Mouse (Mus musculus): Measurements from ENCODE around the gene Olfr898. TPM values are rescaled to one million over a fixed set of nuclear protein-coding genes. Genes with fewer than 3 reads are reported as not detected.

Gene Olfr898
- not detected for total RNA-seq (2021)

DNA sequence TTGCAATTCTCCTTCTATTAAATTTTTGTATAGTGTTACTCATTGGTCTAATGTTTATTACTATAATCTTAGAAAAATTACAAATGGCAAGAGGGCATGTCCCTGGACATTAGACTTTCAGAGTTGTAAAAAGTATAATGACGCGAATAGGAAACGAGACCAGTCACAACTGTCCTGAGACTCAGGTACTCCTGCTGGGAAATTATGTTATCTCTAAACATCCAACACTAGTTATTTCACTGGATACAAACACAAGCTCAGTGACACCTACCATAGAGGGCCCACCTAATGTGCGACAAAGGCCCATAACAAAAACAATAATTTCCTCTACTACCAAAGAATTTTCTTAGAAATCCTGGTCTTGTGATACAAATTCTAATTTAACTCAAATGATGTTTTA lies at the start of gene Olfr898:
Olfr898 (plus strand) TSS at position 301 of the 400 bp plus-strand sequence.
- no peak for DNase-seq (ENCODE audit: low spot score in 2 of 2)
- intact Hi-C loops (cut with DNase I) = no loop called here

DNA sequence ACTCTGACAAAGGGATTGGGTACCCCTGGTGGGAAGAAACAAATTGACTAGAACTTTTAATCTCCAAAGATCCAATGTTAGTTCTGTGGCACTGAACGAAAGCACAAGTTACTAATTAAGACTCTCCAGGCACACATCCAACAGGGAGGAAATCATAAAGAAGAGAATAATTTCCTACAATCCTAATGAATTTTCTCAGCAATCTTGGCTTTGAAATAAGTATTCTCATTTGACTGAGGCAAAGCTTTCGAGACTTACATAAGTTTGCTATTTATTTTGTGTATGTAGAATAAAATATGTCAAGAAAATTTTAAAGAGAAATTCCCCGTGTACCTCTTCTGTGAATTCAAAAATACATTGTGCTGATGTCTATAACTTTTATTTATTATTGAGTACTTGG lies 19.5 kb upstream of the Olfr898 start, which contains the start of gene Olfr25:
Olfr25 (plus strand) TSS at position 301 of the 400 bp plus-strand sequence.
- intact Hi-C loops (cut with DNase I) = no loop called here
- no peak for DNase-seq (ENCODE audit: low spot score in 2 of 2)

DNA sequence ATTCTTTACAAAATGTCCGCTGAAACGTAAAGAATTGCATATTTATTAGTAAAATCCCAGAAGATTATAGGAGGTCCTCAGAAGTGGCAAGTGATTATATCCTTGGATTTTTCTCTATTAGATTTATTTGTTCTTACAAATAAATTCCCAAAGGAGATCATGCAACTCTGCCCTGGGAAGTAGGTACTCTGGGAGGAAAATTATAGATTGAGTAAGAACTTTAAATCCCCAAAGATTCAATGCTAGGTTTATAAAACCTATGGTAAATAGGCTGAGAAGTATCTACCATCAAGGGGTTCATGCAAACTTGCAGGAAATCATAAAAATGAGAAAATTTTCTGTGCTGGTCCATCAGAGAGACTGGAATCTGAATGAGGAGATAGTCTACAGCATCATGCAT lies 18.4 kb downstream of the Olfr898 start, which contains the start of gene Olfr250:
Olfr250 (plus strand) TSS at position 301 of the 400 bp plus-strand sequence.
- intact Hi-C loops (cut with DNase I) = no loop called here

DNA sequence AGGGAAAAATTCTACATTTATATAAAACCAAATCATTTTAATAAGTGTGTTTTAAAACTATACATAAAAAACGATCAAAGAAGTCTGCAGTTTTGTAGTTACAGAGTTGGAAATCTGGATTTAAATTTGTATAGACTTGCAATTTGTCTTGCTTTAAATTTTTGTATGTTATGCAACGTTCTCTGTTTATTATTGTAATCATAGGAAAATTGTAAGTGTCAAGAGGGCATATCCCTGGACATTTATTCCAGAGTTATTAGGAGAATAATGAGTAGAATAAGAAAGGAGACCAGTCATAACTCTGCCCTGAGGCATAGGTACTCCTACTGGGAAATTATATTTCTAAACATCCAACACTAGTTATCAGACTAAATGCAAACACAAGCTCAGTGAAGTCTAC lies 28.6 kb downstream of the Olfr898 start, which contains the start of gene Olfr251:
Olfr251 (plus strand) TSS at position 301 of the 400 bp plus-strand sequence.
- intact Hi-C loops (cut with DNase I) = no loop called here
- no peak for DNase-seq (ENCODE audit: low spot score in 2 of 2)

More for the DNA sequence above, 18.4 kb downstream of the Olfr898 start, which contains the start of gene Olfr250:
- no peak for DNase-seq (ENCODE audit: low spot score in 2 of 2)

DNA sequence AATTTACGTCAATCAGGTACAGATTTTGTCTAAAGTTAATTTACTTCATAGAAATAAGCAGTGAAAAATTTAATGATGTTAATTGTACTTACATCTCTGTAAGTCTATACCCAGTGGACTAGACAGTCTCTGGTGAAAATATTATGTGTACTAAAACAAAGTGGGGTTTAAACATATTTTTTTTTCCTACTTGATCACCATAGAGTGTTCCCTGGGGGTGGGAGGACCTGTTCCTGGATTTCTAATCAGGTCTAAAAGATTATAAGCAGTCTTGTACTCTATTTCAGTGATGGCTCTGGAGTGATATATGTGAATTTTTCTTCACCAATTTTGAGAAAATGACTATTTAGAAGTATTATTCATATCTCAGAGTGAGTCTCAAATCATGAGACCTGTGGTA lies 53.2 kb downstream of the Olfr898 start, which contains the start of gene Olfr147:
Olfr147 (plus strand) TSS at position 301 of the 400 bp plus-strand sequence.
- no peak for DNase-seq (ENCODE audit: low spot score in 2 of 2)
- intact Hi-C loops (cut with DNase I) = no loop called here

Other genes starting within 250 kb of the Olfr898 start
- gene Olfr888, start 240.3 kb upstream of the Olfr898 start, total RNA-seq (2021) = not detected
- gene Olfr889, start 233.2 kb upstream of the Olfr898 start, total RNA-seq (2021) = not detected
- not detected for gene Olfr890, start 205.9 kb upstream of the Olfr898 start, total RNA-seq (2021)
- not detected for gene Olfr891, start 167.6 kb upstream of the Olfr898 start, total RNA-seq (2021)
- not detected for gene Olfr893, start 140.0 kb upstream of the Olfr898 start, total RNA-seq (2021)
- gene Olfr894, start 130.4 kb upstream of the Olfr898 start, total RNA-seq (2021) = not detected
- gene Olfr143, start 95.6 kb upstream of the Olfr898 start, total RNA-seq (2021) = not detected
- not detected for gene Olfr895, start 80.6 kb upstream of the Olfr898 start, total RNA-seq (2021)
- not detected for gene Olfr896-ps1, start 57.3 kb upstream of the Olfr898 start, total RNA-seq (2021)
- not detected for gene Olfr25, start 19.4 kb upstream of the Olfr898 start, total RNA-seq (2021)
- not detected for gene Olfr250, start 18.5 kb downstream of the Olfr898 start, total RNA-seq (2021)
- not detected for gene Olfr251, start 28.7 kb downstream of the Olfr898 start, total RNA-seq (2021)
- not detected for gene Olfr147, start 53.3 kb downstream of the Olfr898 start, total RNA-seq (2021)
- not detected for gene Olfr901, start 81.0 kb downstream of the Olfr898 start, total RNA-seq (2021)
- not detected for gene Olfr902, start 99.2 kb downstream of the Olfr898 start, total RNA-seq (2021)
- gene Olfr904, start 114.7 kb downstream of the Olfr898 start, total RNA-seq (2021) = not detected
- not detected for gene Olfr905, start 122.7 kb downstream of the Olfr898 start, total RNA-seq (2021)
- gene Olfr906, start 138.7 kb downstream of the Olfr898 start, total RNA-seq (2021) = not detected
- gene Olfr907, start 147.4 kb downstream of the Olfr898 start, total RNA-seq (2021) = not detected
- not detected for gene Olfr911-ps1, start 173.2 kb downstream of the Olfr898 start, total RNA-seq (2021)
- not detected for gene Olfr910, start 189.4 kb downstream of the Olfr898 start, total RNA-seq (2021)
- gene Olfr912, start 231.8 kb downstream of the Olfr898 start, total RNA-seq (2021) = not detected
- gene Olfr913, start 244.3 kb downstream of the Olfr898 start, total RNA-seq (2021) = not detected